ENCODE assay signal across 23 mouse cellular contexts in genomic region chr5:46968870-46969436, GRCm38 (mm10).
DNase-seq lines count a peak whose midpoint lies in the region; ATAC-seq and TF ChIP-seq lines count a peak whose summit lies in the region.
"Had no signal": no experiment of that assay in that cellular context is flagged by ENCODE, and none has a peak within 500 bp of the region (broad histone marks: within the 10 kb centered on the region; RNA-seq: fewer than 3 reads in every experiment).

No protein-coding gene starts in this region.

- intact Hi-C loops in gastrocnemius, postnatal 14 days (cut with DNase I; ENCODE audit: low total_unique reads), result no loop called here

- ATAC-seq in lung, postnatal 0 days, result no peak
- ATAC-seq in stomach, embryonic 15.5 days (ENCODE audit: insufficient read depth, low FRiP score, low read depth), result peak; percentile 56; the same call in 1 of the 2 replicates
- no peak; the same call in 1 of the 2 replicates for ATAC-seq in stomach, postnatal 0 days (ENCODE audit: low FRiP score, low TSS enrichment)
- peak; percentile 71 for ATAC-seq in intestine, embryonic 16.5 days
- ATAC-seq: forebrain, embryonic 14.5 days had no signal

- no peak for TF ChIP-seq CTCF in lung, postnatal 0 days (IDR thresholded peaks at IDR 0.05)
- TF ChIP-seq CTCF in stomach, postnatal 0 days (IDR thresholded peaks at IDR 0.05; ENCODE audit: low read depth), result no peak

- H3K9me3 ChIP-seq in lung, postnatal 0 days (ENCODE audit: low read length), result no peaks in the 10 kb centered on the region
- H3K9me3 ChIP-seq in stomach, embryonic 15.5 days, result no peaks in the 10 kb centered on the region
- H3K9me3 ChIP-seq in stomach, postnatal 0 days (ENCODE audit: control insufficient read depth, low read length), result no peaks in the 10 kb centered on the region
- H3K9me3 ChIP-seq in intestine, embryonic 16.5 days (ENCODE audit: control insufficient read depth, low read length), result no peaks in the 10 kb centered on the region
- H3K9me3 ChIP-seq: embryonic facial prominence, embryonic 13.5 days; embryonic facial prominence, embryonic 15.5 days; forebrain, embryonic 12.5 days had no signal

- TF ChIP-seq EP300 in lung, postnatal 0 days (IDR thresholded peaks at IDR 0.05), result no peak
- no peak for TF ChIP-seq EP300 in stomach, postnatal 0 days (optimal IDR thresholded peaks at IDR 0.05)

- no peaks in the 10 kb centered on the region for H3K36me3 ChIP-seq in lung, postnatal 0 days (ENCODE audit: insufficient read depth, low read length)
- no peaks in the 10 kb centered on the region for H3K36me3 ChIP-seq in stomach, embryonic 15.5 days
- H3K36me3 ChIP-seq in stomach, postnatal 0 days (ENCODE audit: control insufficient read depth, insufficient read depth, low read length), result no peaks in the 10 kb centered on the region
- H3K36me3 ChIP-seq in intestine, embryonic 16.5 days (ENCODE audit: control insufficient read depth, insufficient read depth, low read length), result no peaks in the 10 kb centered on the region
- H3K36me3 ChIP-seq: embryonic facial prominence, embryonic 13.5 days; embryonic facial prominence, embryonic 15.5 days; forebrain, embryonic 10.5 days; forebrain, embryonic 12.5 days had no signal

- no peaks in the 10 kb centered on the region for H3K27me3 ChIP-seq in lung, postnatal 0 days (replicated peaks; ENCODE audit: insufficient read depth, low read length)
- H3K27me3 ChIP-seq in stomach, embryonic 15.5 days (replicated peaks), result no peaks in the 10 kb centered on the region
- H3K27me3 ChIP-seq in stomach, postnatal 0 days (ENCODE audit: control insufficient read depth, insufficient read depth, low read length), result no peaks in the 10 kb centered on the region
- H3K27me3 ChIP-seq in intestine, embryonic 16.5 days (replicated peaks; ENCODE audit: control insufficient read depth, insufficient read depth, low read length), result no peaks in the 10 kb centered on the region
- H3K27me3 ChIP-seq: embryonic facial prominence, embryonic 13.5 days; embryonic facial prominence, embryonic 15.5 days; forebrain, embryonic 12.5 days had no signal

- 73% methylated on average over 5 of the region's 5 CpGs for WGBS in lung, postnatal 0 days
- 50% methylated on average over 5 of the region's 5 CpGs for WGBS in stomach, embryonic 15.5 days
- WGBS in stomach, postnatal 0 days, result 53% methylated on average over 5 of the region's 5 CpGs
- WGBS in intestine, embryonic 16.5 days, result 54% methylated on average over 5 of the region's 5 CpGs

- no peak overlapping the region for H3K27ac ChIP-seq in lung, postnatal 0 days (ENCODE audit: low read length)
- no peak overlapping the region for H3K27ac ChIP-seq in stomach, embryonic 15.5 days
- H3K27ac ChIP-seq in stomach, postnatal 0 days (replicated peaks), result no peak overlapping the region
- H3K27ac ChIP-seq in intestine, embryonic 16.5 days (ENCODE audit: low read length), result no peak overlapping the region
- H3K27ac ChIP-seq: embryonic facial prominence, embryonic 13.5 days; embryonic facial prominence, embryonic 15.5 days; forebrain, embryonic 10.5 days; forebrain, embryonic 12.5 days had no signal

- H3K4me1 ChIP-seq in lung, postnatal 0 days (ENCODE audit: insufficient read depth, low read depth, low read length), result no peaks in the 10 kb centered on the region
- H3K4me1 ChIP-seq in stomach, embryonic 15.5 days, result no peaks in the 10 kb centered on the region
- H3K4me1 ChIP-seq in stomach, postnatal 0 days (replicated peaks; ENCODE audit: control insufficient read depth, insufficient read depth), result no peaks in the 10 kb centered on the region
- no peaks in the 10 kb centered on the region for H3K4me1 ChIP-seq in intestine, embryonic 16.5 days (ENCODE audit: control insufficient read depth, insufficient read depth, low read length)
- H3K4me1 ChIP-seq: embryonic facial prominence, embryonic 13.5 days; embryonic facial prominence, embryonic 15.5 days; forebrain, embryonic 10.5 days; forebrain, embryonic 12.5 days had no signal

- H3K4me3 ChIP-seq in lung, postnatal 0 days (ENCODE audit: low read depth, low read length), result no peak overlapping the region
- no peak overlapping the region for H3K4me3 ChIP-seq in stomach, embryonic 15.5 days (replicated peaks)
- H3K4me3 ChIP-seq in stomach, postnatal 0 days (ENCODE audit: low read depth, low read length), result no peak overlapping the region
- no peak overlapping the region for H3K4me3 ChIP-seq in intestine, embryonic 16.5 days (ENCODE audit: low read length)
- H3K4me3 ChIP-seq: embryonic facial prominence, embryonic 13.5 days; embryonic facial prominence, embryonic 15.5 days; erythroblast, embryonic 14.5 days; forebrain, embryonic 10.5 days; forebrain, embryonic 12.5 days had no signal

- H3K9ac ChIP-seq in lung, postnatal 0 days (replicated peaks; ENCODE audit: low read depth), result no peak overlapping the region
- H3K9ac ChIP-seq in stomach, embryonic 15.5 days, result no peak overlapping the region
- H3K9ac ChIP-seq in stomach, postnatal 0 days (ENCODE audit: low read length), result no peak overlapping the region
- H3K9ac ChIP-seq in intestine, embryonic 16.5 days (ENCODE audit: low read depth, low read length), result no peak overlapping the region
- H3K9ac ChIP-seq: embryonic facial prominence, embryonic 13.5 days; embryonic facial prominence, embryonic 15.5 days; forebrain, embryonic 12.5 days had no signal

- DNase-seq in lung, postnatal 0 days (ENCODE audit: low spot score), result peak; percentile 13
- no peak for DNase-seq in lung, postnatal 14 days
- no peak for DNase-seq in stomach, postnatal 0 days (ENCODE audit: low spot score)
- DNase-seq in gastrocnemius, postnatal 14 days, result no peak
- no peak for DNase-seq in left cerebral cortex, adult 9 months (ENCODE audit: low spot score in 2 of 2)
- DNase-seq: adrenal gland, adult 2 months; adrenal gland, postnatal 10 days; adrenal gland, postnatal 25 days; cerebellum, adult 11 months; cerebellum, adult 18-20 months; cerebellum, adult 8-10 months; cerebellum, adult 9-11 months; cerebellum, postnatal 14 days; cerebellum, postnatal 36 days; embryo, embryonic 11 days had no signal

- H3K4me2 ChIP-seq in lung, postnatal 0 days (replicated peaks; ENCODE audit: low read depth, low read length), result no peak overlapping the region
- H3K4me2 ChIP-seq in stomach, embryonic 15.5 days, result no peak overlapping the region
- H3K4me2 ChIP-seq in stomach, postnatal 0 days (replicated peaks; ENCODE audit: low read depth), result no peak overlapping the region
- no peak overlapping the region for H3K4me2 ChIP-seq in intestine, embryonic 16.5 days (ENCODE audit: low read depth, low read length)
- H3K4me2 ChIP-seq: embryonic facial prominence, embryonic 13.5 days; embryonic facial prominence, embryonic 15.5 days; forebrain, embryonic 12.5 days had no signal

Comparison
In these comparisons a context has a peak if more than half of its experiments do, and no peak if none do; other contexts are left out.
1. ATAC-seq: peak in stomach, embryonic 15.5 days (single experiment) and intestine, embryonic 16.5 days (single experiment); none in lung, postnatal 0 days (single experiment) and stomach, postnatal 0 days (single experiment).